Mouse (Mus musculus): ENCODE measurements at regions not wholly inside any gene's neighbourhood (a gene's known extent, or its start where the extent isn't known, plus 50 kb on each side); places are given as distances from the start of the nearest gene placed in this dataset.

DNA sequence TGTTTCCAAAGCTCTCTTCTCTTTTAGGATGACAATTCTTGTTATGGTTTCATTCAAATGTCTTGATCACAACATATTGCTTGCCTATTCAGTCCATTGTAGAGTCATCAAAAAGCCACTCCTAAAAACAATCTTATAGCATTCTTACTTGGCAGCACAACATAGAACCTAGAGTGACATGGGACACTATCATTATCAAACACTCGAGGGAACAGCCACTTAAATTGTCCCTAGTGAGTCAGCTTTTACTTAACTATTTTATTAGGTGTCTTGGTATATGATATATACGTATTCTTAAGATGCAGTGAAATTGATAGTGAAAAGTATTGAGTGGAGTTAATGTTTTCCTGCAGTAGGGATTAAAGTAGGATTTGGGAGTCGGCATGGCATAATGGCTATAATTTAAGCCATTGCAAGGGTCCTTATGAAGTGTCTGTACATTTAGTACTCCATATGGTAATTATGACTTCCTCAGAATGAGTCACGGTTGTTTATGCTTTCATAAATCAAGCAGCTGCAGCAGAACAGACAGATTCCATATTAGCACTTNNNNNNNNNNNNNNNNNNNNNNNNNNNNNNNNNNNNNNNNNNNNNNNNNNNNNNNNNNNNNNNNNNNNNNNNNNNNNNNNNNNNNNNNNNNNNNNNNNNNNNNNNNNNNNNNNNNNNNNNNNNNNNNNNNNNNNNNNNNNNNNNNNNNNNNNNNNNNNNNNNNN lies 153.6 kb downstream of the Trim52 start:
- no peak for TF ChIP-seq CTCF (IDR thresholded peaks at IDR 0.05; ENCODE audit: borderline replicate concordance, insufficient read depth, low read depth, low read length)
- TF ChIP-seq POLR2A (IDR thresholded peaks at IDR 0.05; ENCODE audit: borderline replicate concordance, insufficient read depth, low read length), result no peak

Data from cerebellum, adult 2 months (tissue).